Mouse (Mus musculus) hindbrain, postnatal 0 days (tissue): Measurements from ENCODE around the gene Mfap1b. TPM values are rescaled to one million over a fixed set of nuclear protein-coding genes. Genes with fewer than 3 reads are reported as not detected.

Experiments
- ATAC-seq: fragments of 200-750 bp; cut with Nextera tagmentation; 2 replicates; pipeline ENCODE4 v1.8.0; 2017; ENCODE audit warnings: mild to moderate bottlenecking, moderate TSS enrichment, moderate library complexity
- DNase-seq: peaks from one replicate; pipeline ENCODE4 v3.0.0-alpha.2; 2015; ENCODE audit warnings: low spot score
- H3K27ac ChIP-seq: fragments of 300-500 bp; sonication (generic); 2 replicates; pipeline ENCODE4 v1.5.1; 2014; ENCODE audit warnings: mild to moderate bottlenecking
- H3K27me3 ChIP-seq: fragments of 300-500 bp; sonication (generic); 2 replicates; pipeline ENCODE4 v1.6.1; 2014; ENCODE audit warnings: low read length, mixed read lengths; ENCODE audit not compliant: insufficient read depth
- H3K36me3 ChIP-seq: fragments of 300-500 bp; sonication (generic); 2 replicates; pipeline ENCODE4 v1.6.1; 2014; ENCODE audit warnings: low read length, mixed read lengths; ENCODE audit not compliant: insufficient read depth
- H3K4me1 ChIP-seq: fragments of 300-500 bp; sonication (generic); 2 replicates; pipeline ENCODE4 v1.6.1; 2014; ENCODE audit warnings: antibody characterized with exemption, low read length, mixed read lengths; ENCODE audit not compliant: insufficient read depth
- H3K4me2 ChIP-seq: fragments of 300-500 bp; sonication (generic); 2 replicates; pipeline ENCODE4 v1.6.1; 2014; ENCODE audit warnings: low read depth, mild to moderate bottlenecking, low read length, moderate library complexity, mixed read lengths
- H3K4me3 ChIP-seq: fragments of 300-500 bp; sonication (generic); 2 replicates; pipeline ENCODE4 v1.5.1; 2014; ENCODE audit warnings: low read length
- H3K9ac ChIP-seq: fragments of 300-500 bp; sonication (generic); replicated peaks from 2 replicates; pipeline ENCODE4 v1.6.1; 2014; ENCODE audit warnings: mild to moderate bottlenecking, low read length, moderate library complexity, mixed read lengths
- H3K9me3 ChIP-seq: fragments of 300-500 bp; sonication (generic); 2 replicates; pipeline ENCODE4 v1.6.1; 2016; ENCODE audit warnings: low read length, mixed read lengths
- CTCF ChIP-seq: IDR thresholded peaks from 2 replicates; pipeline ENCODE4 v1.5.1; 2016; ENCODE audit warnings: antibody characterized with exemption, control low read depth, low read depth
- WGBS: fragments of 180-500 bp; shearing (Covaris S2); extraction: QIAGEN DNeasy Blood & Tissue Kit; methylation state at CpG from one replicate; pipeline ENCODE4 v1.1.7; 2014; 5-methylcytosine and 5-hydroxymethylcytosine counted together
- polyA plus RNA-seq: library from polyadenylated mRNA; unstranded; fragments of >200 nt; fragmentation: Nextera tagmentation; extraction: Ambion mirVana; gene quantifications from 2 replicates; pipeline ENCODE4 v1.2.1, GENCODE M21; 2015
- total RNA-seq: library from RNA; depleted of rRNA; stranded (reverse); fragments of >200 nt; gene quantifications from 2 replicates; pipeline ENCODE4 v1.2.3, GENCODE M21; 2014

The Mfap1b gene
- total and polyA plus RNA-seq, 2 experiments from 2014 or later, result 17.7 to 52.8 TPM

- H3K27ac ChIP-seq, result no peak overlapping the region
- no peak for ATAC-seq
- H3K27me3 ChIP-seq, result no peaks in the 10 kb centered on the region
- no peaks in the 10 kb centered on the region for H3K36me3 ChIP-seq
- H3K4me1 ChIP-seq, result peaks cover 16% of the 10 kb centered on the region
- WGBS, result 76% methylated on average over 3 of the region's 3 CpGs
- H3K9me3 ChIP-seq, result no peaks in the 10 kb centered on the region
- H3K4me2 ChIP-seq, result no peak overlapping the region
- no peak for TF ChIP-seq CTCF
- H3K4me3 ChIP-seq, result no peak overlapping the region
- DNase-seq, result no peak
- no peak overlapping the region for H3K9ac ChIP-seq
Measured at GRCm38 (mm10) chr2:121445117-121445516, 28.8 kb downstream of the Mfap1b start.

DNA sequence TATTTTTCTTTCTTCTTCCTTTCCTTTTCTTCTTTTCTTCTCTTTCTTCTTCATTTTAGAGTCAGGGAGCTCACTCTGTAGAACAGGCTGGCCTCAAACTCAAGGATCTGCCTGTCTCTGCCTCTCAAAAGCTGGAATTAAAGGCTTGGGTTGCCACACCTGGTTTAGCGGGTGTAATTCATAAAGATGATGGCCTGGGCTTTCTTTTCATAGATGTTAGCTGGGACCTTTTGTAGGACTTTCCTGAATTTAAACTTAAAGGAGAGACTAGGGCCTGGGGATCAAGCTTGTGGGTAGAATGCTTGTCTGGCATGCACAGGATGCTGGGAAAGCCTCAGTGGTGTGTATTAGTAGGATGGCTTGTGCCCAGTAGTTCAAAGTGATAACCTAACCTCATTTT, 29.7 kb downstream of the Mfap1b start, which contains the start of gene Ell3:
Gene Ell3 (minus strand): TSS at position 101 of the 400 bp plus-strand sequence.
- peak within 1 kb of the TSS; percentile 71 for H3K4me2 ChIP-seq

GRCm38 (mm10) chr2:121443068-121443349, 30.9 kb downstream of the Mfap1b start:
- peak overlapping the region; percentile 34 for H3K4me3 ChIP-seq
- H3K27ac ChIP-seq, result no peak overlapping the region
- no peaks in the 10 kb centered on the region for H3K9me3 ChIP-seq
- DNase-seq, result no peak
- no peak for TF ChIP-seq CTCF
- H3K9ac ChIP-seq, result 0 out of 2 replicates have a peak overlapping the region, but pooled peaks have one; percentile 24
- peak overlapping the region; percentile 71 for H3K4me2 ChIP-seq
- peaks cover 4% of the 10 kb centered on the region for H3K36me3 ChIP-seq
- WGBS, result 12% methylated on average over 8 of the region's 8 CpGs
- no peaks in the 10 kb centered on the region for H3K27me3 ChIP-seq
- ATAC-seq, result no peak
- peaks cover 12% of the 10 kb centered on the region for H3K4me1 ChIP-seq

More for the DNA sequence above, 29.7 kb downstream of the Mfap1b start, which contains the start of gene Ell3:
- Histone ChIP-seq H3K4me3 (0 out of 2 replicates have a peak within 1 kb of the TSS, but pooled peaks have one; percentile 34), H3K9me3 (no peaks in the 10 kb centered on the region), H3K27ac (no peak within 1 kb of the TSS), H3K36me3 (no peaks in the 10 kb centered on the region), H3K9ac (no peak within 1 kb of the TSS), H3K4me1 (peaks cover 16% of the 10 kb centered on the region), H3K27me3 (no peaks in the 10 kb centered on the region)
- no peak for DNase-seq
- 81% methylated on average over 1 of the region's 1 CpGs for whole genome bisulfite sequencing
- no peak for ATAC-seq
- TF ChIP-seq CTCF, result no peak

DNA sequence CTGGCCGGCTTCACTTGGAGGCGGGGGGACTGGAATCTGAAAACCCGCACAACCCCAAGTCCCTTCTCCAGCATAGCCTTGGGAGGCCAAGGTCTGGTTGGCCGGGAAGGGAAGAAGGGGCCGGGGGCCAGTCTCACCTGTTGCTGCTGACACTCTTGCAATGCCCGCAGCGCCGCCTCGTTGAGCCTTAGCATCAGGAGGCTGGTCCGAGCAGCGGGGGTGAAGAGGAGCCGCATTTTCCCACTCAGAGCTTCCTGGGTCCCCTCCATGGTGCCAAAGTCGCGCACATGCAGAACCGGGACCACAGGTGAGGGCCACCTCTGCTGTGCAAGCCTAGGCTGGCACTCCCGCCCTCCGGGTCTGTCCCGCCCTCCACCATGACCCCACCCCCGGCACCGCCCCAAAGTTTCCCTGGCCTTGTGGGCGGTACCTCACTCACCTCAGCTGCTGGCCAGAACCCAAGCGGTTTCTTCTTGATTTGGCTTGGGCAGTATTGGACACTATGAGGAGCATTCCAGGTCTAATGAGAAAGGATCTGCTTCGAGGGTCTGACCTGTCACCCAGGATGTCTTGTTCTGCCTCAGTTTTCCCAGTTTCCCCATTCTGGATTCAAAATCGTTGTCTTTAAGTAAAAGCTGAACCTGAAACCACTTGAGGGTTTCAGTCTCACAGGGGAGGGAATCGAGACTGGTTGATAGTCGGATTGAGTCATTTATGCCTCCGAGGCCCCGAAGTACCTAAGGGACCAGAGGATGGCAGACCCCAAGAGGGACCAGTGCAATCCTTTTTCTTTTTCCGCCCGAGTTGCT, 31.4 kb downstream of the Mfap1b start:
- H3K4me1 ChIP-seq, result peaks cover 12% of the 10 kb centered on the region
- peak overlapping the region; percentile 24; the same call in 1 of the 2 replicates for H3K9ac ChIP-seq
- H3K4me3 ChIP-seq, result peak overlapping the region; percentile 34
- H3K36me3 ChIP-seq, result peaks cover 9% of the 10 kb centered on the region
- peak overlapping the region; percentile 71 for H3K4me2 ChIP-seq
- no peak for TF ChIP-seq CTCF
- DNase-seq, result no peak
- no peak for ATAC-seq
- no peaks in the 10 kb centered on the region for H3K27me3 ChIP-seq
- H3K9me3 ChIP-seq, result no peaks in the 10 kb centered on the region
- 3% methylated on average over 30 of the region's 30 CpGs for WGBS
- no peak overlapping the region for H3K27ac ChIP-seq

GRCm38 (mm10) chr2:121441800-121442199, 32.1 kb downstream of the Mfap1b start:
- no peak for DNase-seq
- H3K27ac ChIP-seq, result no peak overlapping the region
- WGBS, result 13% methylated on average over 11 of the region's 11 CpGs
- H3K9ac ChIP-seq, result peak overlapping the region; percentile 24; the same call in 1 of the 2 replicates
- H3K4me2 ChIP-seq, result peak overlapping the region; percentile 71
- H3K9me3 ChIP-seq, result no peaks in the 10 kb centered on the region
- TF ChIP-seq CTCF, result no peak
- peak overlapping the region; percentile 34 for H3K4me3 ChIP-seq
- H3K27me3 ChIP-seq, result no peaks in the 10 kb centered on the region
- peaks cover 12% of the 10 kb centered on the region for H3K4me1 ChIP-seq
- peaks cover 15% of the 10 kb centered on the region for H3K36me3 ChIP-seq
- ATAC-seq, result no peak

DNA sequence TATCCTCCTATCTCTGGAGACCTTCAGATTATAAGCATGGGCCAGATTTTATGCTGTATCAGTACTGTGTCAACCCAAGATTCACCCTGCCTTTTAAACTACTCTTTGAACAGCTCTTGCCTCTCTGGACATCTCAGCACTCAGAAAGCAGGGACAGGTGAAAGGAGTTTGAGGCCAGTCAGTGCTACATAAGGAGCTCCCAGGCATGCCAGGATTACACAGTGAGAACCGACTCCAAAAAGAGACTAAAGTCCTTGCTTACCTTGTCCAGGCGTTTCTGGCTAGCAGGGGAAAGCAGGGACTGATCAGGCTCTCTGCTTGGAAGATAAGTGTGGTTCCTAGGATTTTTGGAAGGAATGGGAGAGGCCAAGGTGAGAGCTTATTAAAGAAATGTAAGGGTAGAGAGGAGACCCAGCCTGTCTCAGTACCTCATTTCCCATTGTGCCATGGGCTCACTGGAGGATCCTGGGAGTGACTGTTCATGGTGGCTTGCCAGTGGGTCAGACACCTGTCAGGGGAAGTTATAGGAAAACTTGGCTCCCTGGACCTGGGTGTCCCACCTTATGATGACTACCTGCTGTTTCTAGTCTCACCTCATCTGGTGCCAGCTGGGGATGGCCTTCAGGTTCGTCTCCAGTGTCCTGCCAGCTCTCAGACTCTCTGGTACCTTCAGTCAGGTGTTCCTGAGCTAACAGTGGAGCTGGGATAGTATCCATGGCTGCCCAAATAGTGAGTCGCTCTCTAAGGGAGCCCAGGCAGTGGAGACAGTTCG, 32.8 kb downstream of the Mfap1b start:
- H3K4me3 ChIP-seq, result no peak overlapping the region
- peaks cover 15% of the 10 kb centered on the region for H3K36me3 ChIP-seq
- DNase-seq, result no peak
- H3K9me3 ChIP-seq, result no peaks in the 10 kb centered on the region
- no peaks in the 10 kb centered on the region for H3K27me3 ChIP-seq
- H3K4me1 ChIP-seq, result peaks cover 12% of the 10 kb centered on the region
- TF ChIP-seq CTCF, result no peak
- H3K27ac ChIP-seq, result no peak overlapping the region
- ATAC-seq, result no peak
- no peak overlapping the region for H3K9ac ChIP-seq
- no peak overlapping the region for H3K4me2 ChIP-seq
- WGBS, result 66% methylated on average over 5 of the region's 5 CpGs

DNA sequence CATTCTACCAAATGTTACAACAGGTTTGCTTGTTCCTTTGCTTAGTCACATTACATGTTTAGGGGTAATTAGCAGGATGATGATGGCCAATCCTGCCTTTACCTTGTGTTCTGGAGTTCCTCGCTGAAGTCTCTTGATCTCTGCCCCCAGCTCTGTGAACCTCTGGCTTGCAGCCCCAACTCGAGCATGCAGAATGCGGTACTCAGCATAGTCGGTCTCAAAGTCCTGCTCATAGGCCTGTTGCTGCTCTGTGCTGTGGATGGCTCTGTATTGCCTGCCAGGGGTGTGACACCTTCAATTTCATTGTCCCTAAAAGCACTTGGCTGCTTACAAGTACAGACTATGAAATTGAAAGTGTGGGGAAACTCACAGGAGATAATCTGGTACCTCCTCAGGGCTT, 34.1 kb downstream of the Mfap1b start:
- WGBS, result 80% methylated on average over 4 of the region's 4 CpGs
- TF ChIP-seq CTCF, result no peak
- no peaks in the 10 kb centered on the region for H3K27me3 ChIP-seq

More for the DNA sequence above, 34.1 kb downstream of the Mfap1b start:
- Histone ChIP-seq H3K9me3 (no peaks in the 10 kb centered on the region), H3K36me3 (peaks cover 26% of the 10 kb centered on the region), H3K4me3 (no peak overlapping the region), H3K4me1 (peaks cover 12% of the 10 kb centered on the region), H3K4me2 (no peak overlapping the region), H3K27ac (no peak overlapping the region), H3K9ac (no peak overlapping the region)
- ATAC-seq, result no peak
- no peak for DNase-seq
